Mouse (Mus musculus): ENCODE results near the gene Esrrg. TPM values are rescaled to one million over a fixed set of nuclear protein-coding genes. Genes with fewer than 3 reads are reported as not detected.

The Esrrg gene
- total and polyA plus RNA-seq, 3 experiments: 0.01 TPM; not detected in 2

DNA sequence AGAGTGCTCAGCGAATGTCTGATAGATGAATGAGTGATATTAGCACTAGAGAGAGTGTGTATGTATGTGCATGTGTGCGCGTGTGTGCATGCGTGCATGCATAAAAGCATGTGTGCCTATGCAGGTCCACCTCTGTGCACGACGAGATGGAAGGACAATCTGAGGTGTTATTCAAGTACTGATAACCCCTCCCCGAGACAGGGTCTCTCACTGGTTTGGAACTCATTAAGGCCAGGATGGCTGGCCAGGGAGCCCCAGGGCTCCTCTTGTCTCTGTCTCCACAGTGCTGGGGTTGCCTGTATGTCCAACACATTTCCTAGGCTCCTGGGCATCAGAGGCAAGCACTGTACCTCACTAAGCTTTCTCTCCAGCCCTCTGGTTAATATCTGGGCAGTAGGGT is 128.7 kb downstream of the Esrrg start:
- TF ChIP-seq MXI1 (IDR thresholded peaks at IDR 0.05; ENCODE audit: low read depth, low read length): no peak
- no peak for TF ChIP-seq ZNF384 (IDR thresholded peaks at IDR 0.05; ENCODE audit: low read depth, low read length)
- no peak for TF ChIP-seq MYB (IDR thresholded peaks at IDR 0.05; ENCODE audit: low read depth, low read length)
- no peak for TF ChIP-seq ELF1 (IDR thresholded peaks at IDR 0.05; ENCODE audit: low read depth, low read length)
- no peak for TF ChIP-seq TAL1 (IDR thresholded peaks at IDR 0.05; ENCODE audit: low read length)
- no peak for TF ChIP-seq MAX (IDR thresholded peaks at IDR 0.05; ENCODE audit: low read length)
- TF ChIP-seq NRF1 (IDR thresholded peaks at IDR 0.05; ENCODE audit: insufficient read depth, low read depth, low read length, poor library complexity, severe bottlenecking): no peak
- TF ChIP-seq POLR2A (IDR thresholded peaks at IDR 0.05; ENCODE audit: control insufficient read depth in 1 of 2, insufficient read depth in 1 of 2, low read depth in 1 of 2, low read length in 2 of 2, poor library complexity in 1 of 2): no peak
- TF ChIP-seq EP300 (IDR thresholded peaks at IDR 0.05; ENCODE audit: low read depth in 1 of 2, low read length in 2 of 2): no peak
- no peak for TF ChIP-seq NELFE (IDR thresholded peaks at IDR 0.05; ENCODE audit: low read depth, low read length)
- Histone ChIP-seq H3K27ac (ENCODE audit: control insufficient read depth, low read depth, low read length) (no peak overlapping the region), H3K27me3 (ENCODE audit: control insufficient read depth in 1 of 2, insufficient read depth in 2 of 2, low read length in 2 of 2) (peaks cover 0 to 4% of the 10 kb centered on the region in 2 experiments; a peak in 2 of 4 replicates), H3K4me1 (ENCODE audit: control insufficient read depth in 1 of 2, insufficient read depth in 2 of 2, low read length in 2 of 2) (no peaks in the 10 kb centered on the region), H3K79me2 (ENCODE audit: control insufficient read depth, insufficient read depth, low read length, poor library complexity) (no peaks in the 10 kb centered on the region), H3K9ac (ENCODE audit: control insufficient read depth, low read depth, low read length, poor library complexity, severe bottlenecking) (no peak overlapping the region), H3K4me3 (ENCODE audit: control insufficient read depth in 1 of 2, insufficient read depth in 1 of 2, low read depth in 2 of 2, low read length in 2 of 2) (no peak overlapping the region), H3K9me3 (replicated peaks; ENCODE audit: insufficient read depth, low read length) (no peaks in the 10 kb centered on the region), H3K36me3 (ENCODE audit: control insufficient read depth in 1 of 2, insufficient read depth in 2 of 2, low read length in 2 of 2) (no peaks in the 10 kb centered on the region)
- DNase-seq (ENCODE audit: low read depth, low spot score): no peak

DNA sequence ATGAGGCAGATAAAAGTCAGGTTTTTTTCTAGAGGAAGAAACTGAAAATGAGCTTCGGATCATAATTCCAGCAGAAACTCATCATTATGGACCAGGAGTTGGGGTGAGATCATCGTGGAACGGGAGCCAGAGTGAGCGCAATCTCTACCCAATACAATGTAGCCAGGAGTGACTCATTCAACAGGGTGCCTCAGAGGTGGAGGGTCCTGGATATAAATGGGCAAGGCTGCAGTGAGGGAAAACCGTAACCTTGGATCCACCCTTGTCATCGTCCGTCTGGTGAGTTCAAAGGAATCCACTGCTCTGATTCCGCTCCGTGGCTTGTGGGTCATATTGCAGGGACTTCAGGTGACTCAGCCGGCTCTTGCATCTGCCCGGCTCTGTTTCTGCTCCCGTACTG is 131.9 kb downstream of the Esrrg start:
- Histone ChIP-seq H3K79me2 (ENCODE audit: control insufficient read depth, insufficient read depth, low read length, poor library complexity) (no peaks in the 10 kb centered on the region), H3K27me3 (ENCODE audit: control insufficient read depth in 1 of 2, insufficient read depth in 2 of 2, low read length in 2 of 2) (no peaks in the 10 kb centered on the region), H3K9ac (ENCODE audit: control insufficient read depth, low read depth, low read length, poor library complexity, severe bottlenecking) (no peak overlapping the region), H3K4me1 (ENCODE audit: control insufficient read depth in 1 of 2, insufficient read depth in 2 of 2, low read length in 2 of 2) (no peaks in the 10 kb centered on the region), H3K27ac (ENCODE audit: control insufficient read depth, low read depth, low read length) (no peak overlapping the region), H3K4me3 (ENCODE audit: control insufficient read depth in 1 of 2, insufficient read depth in 1 of 2, low read depth in 2 of 2, low read length in 2 of 2) (no peak overlapping the region), H3K9me3 (replicated peaks; ENCODE audit: insufficient read depth, low read length) (no peaks in the 10 kb centered on the region), H3K36me3 (ENCODE audit: control insufficient read depth in 1 of 2, insufficient read depth in 2 of 2, low read length in 2 of 2) (no peaks in the 10 kb centered on the region)
- no peak for DNase-seq (ENCODE audit: low read depth, low spot score)
- no peak for TF ChIP-seq MXI1 (IDR thresholded peaks at IDR 0.05; ENCODE audit: low read depth, low read length)
- TF ChIP-seq MAZ (IDR thresholded peaks at IDR 0.05; ENCODE audit: low read depth, low read length): no peak
- TF ChIP-seq BHLHE40 (IDR thresholded peaks at IDR 0.05; ENCODE audit: borderline replicate concordance, low read depth, low read length): no peak

DNA sequence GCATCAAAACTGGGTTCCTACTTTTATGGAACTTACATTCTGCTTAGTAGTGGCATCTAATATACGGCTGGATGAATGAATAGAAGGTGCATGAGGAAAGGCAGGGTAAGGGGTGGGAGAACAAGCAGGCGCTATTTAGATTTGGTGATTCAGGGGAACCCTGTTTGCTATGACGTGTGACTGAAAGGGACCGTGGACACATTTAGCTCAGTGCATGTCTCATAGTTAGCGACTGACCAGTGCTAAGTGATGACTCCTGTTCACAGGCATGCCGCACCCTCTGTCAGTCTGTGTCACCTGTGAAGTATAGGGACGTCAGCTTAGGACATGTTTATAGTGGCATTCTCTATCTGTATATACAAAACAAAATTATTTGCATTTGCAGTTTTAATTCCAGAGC is 132.7 kb downstream of the Esrrg start:
- H3K9ac ChIP-seq (ENCODE audit: control insufficient read depth, low read depth, low read length, poor library complexity, severe bottlenecking): no peak overlapping the region
- H3K27me3 ChIP-seq (ENCODE audit: control insufficient read depth in 1 of 2, insufficient read depth in 2 of 2, low read length in 2 of 2): no peaks in the 10 kb centered on the region
- no peaks in the 10 kb centered on the region for H3K36me3 ChIP-seq (ENCODE audit: control insufficient read depth in 1 of 2, insufficient read depth in 2 of 2, low read length in 2 of 2)
- H3K79me2 ChIP-seq (ENCODE audit: control insufficient read depth, insufficient read depth, low read length, poor library complexity): no peaks in the 10 kb centered on the region
- H3K27ac ChIP-seq (ENCODE audit: control insufficient read depth, low read depth, low read length): no peak overlapping the region
- H3K9me3 ChIP-seq (replicated peaks; ENCODE audit: insufficient read depth, low read length): no peaks in the 10 kb centered on the region
- H3K4me1 ChIP-seq (ENCODE audit: control insufficient read depth in 1 of 2, insufficient read depth in 2 of 2, low read length in 2 of 2): no peaks in the 10 kb centered on the region
- no peak for DNase-seq (ENCODE audit: low read depth, low spot score)
- TF ChIP-seq MXI1 (IDR thresholded peaks at IDR 0.05; ENCODE audit: low read depth, low read length) (no peak), POLR2AphosphoS5 (IDR thresholded peaks at IDR 0.05; ENCODE audit: borderline replicate concordance, low read depth, low read length) (no peak), SIN3A (IDR thresholded peaks at IDR 0.05; ENCODE audit: low read length) (no peak), CTCF (IDR thresholded peaks at IDR 0.05 in 2 of 3, conservative IDR thresholded peaks at IDR 0.05 in 1 of 3; ENCODE audit: control insufficient read depth in 1 of 3, insufficient read depth in 1 of 3, low read depth in 2 of 3, low read length in 3 of 3, poor library complexity in 1 of 3, severe bottlenecking in 1 of 3) (no peak), ZNF384 (IDR thresholded peaks at IDR 0.05; ENCODE audit: low read depth, low read length) (no peak), USF1 (IDR thresholded peaks at IDR 0.05; ENCODE audit: low read depth, low read length) (no peak), MYB (IDR thresholded peaks at IDR 0.05; ENCODE audit: low read depth, low read length) (no peak), TCF12 (IDR thresholded peaks at IDR 0.05; ENCODE audit: low read depth, low read length) (no peak)
- no peak overlapping the region for H3K4me3 ChIP-seq (ENCODE audit: control insufficient read depth in 1 of 2, insufficient read depth in 1 of 2, low read depth in 2 of 2, low read length in 2 of 2)
